Mouse (Mus musculus) kidney, postnatal 0 days (tissue): ENCODE measurements at regions not wholly inside any gene's neighbourhood (a gene's known extent, or its start where the extent isn't known, plus 50 kb on each side); places are given as distances from the start of the nearest gene placed in this dataset.

Experiments used
- ATAC-seq: fragments of 200-750 bp; cut with Nextera tagmentation; replicated peaks from 2 replicates; pipeline ENCODE4 v1.8.0; 2017; ENCODE audit warnings: low read depth, moderate number of reproducible peaks, moderate TSS enrichment, moderate library complexity; ENCODE audit not compliant: low FRiP score
- DNase-seq: peaks from one replicate; pipeline ENCODE4 v3.0.0-alpha.2; 2016; ENCODE audit warnings: low spot score
- H3K27ac ChIP-seq: fragments of 300-500 bp; sonication (generic); 2 replicates; pipeline ENCODE4 v1.5.1; 2014; ENCODE audit warnings: mild to moderate bottlenecking
- H3K27me3 ChIP-seq: fragments of 300-500 bp; sonication (generic); 2 replicates; pipeline ENCODE4 v1.6.1; 2014; ENCODE audit warnings: low read length, mixed read lengths; ENCODE audit not compliant: insufficient read depth
- H3K36me3 ChIP-seq: fragments of 300-500 bp; sonication (generic); 2 replicates; pipeline ENCODE4 v1.6.1; 2014; ENCODE audit warnings: low read length, mixed read lengths; ENCODE audit not compliant: insufficient read depth
- H3K4me1 ChIP-seq: fragments of 300-500 bp; sonication (generic); replicated peaks from 2 replicates; pipeline ENCODE4 v1.6.1; 2014; ENCODE audit warnings: antibody characterized with exemption, low read length, mixed read lengths; ENCODE audit not compliant: insufficient read depth
- H3K4me2 ChIP-seq: fragments of 300-500 bp; sonication (generic); 2 replicates; pipeline ENCODE4 v1.6.1; 2014; ENCODE audit warnings: mild to moderate bottlenecking, low read length, moderate library complexity, mixed read lengths
- H3K4me3 ChIP-seq: fragments of 300-500 bp; sonication (generic); replicated peaks from 2 replicates; pipeline ENCODE4 v1.5.1; 2014; ENCODE audit warnings: low read depth, low read length
- H3K9ac ChIP-seq: fragments of 300-500 bp; sonication (generic); 2 replicates; pipeline ENCODE4 v1.6.1; 2014; ENCODE audit warnings: low read depth, low read length
- H3K9me3 ChIP-seq: fragments of 300-500 bp; sonication (generic); replicated peaks from 2 replicates; pipeline ENCODE4 v1.6.1; 2016; ENCODE audit warnings: low read length, inconsistent platforms, mixed read lengths
- CTCF ChIP-seq: IDR thresholded peaks from 2 replicates; pipeline ENCODE4 v1.5.1; 2016; ENCODE audit warnings: antibody characterized with exemption, low read depth, mild to moderate bottlenecking, moderate library complexity
- WGBS: fragments of 180-500 bp; shearing (Covaris S2); extraction: QIAGEN DNeasy Blood & Tissue Kit; methylation state at CpG from one replicate; pipeline ENCODE4 v1.1.7; 2014; 5-methylcytosine and 5-hydroxymethylcytosine counted together

- no peaks in the 10 kb centered on the region for H3K36me3 ChIP-seq
- no peak overlapping the region for H3K4me2 ChIP-seq
- H3K4me3 ChIP-seq = no peak overlapping the region
- no peak overlapping the region for H3K9ac ChIP-seq
- WGBS = 88% methylated on average over 1 of the region's 1 CpGs
- H3K9me3 ChIP-seq = no peaks in the 10 kb centered on the region
- no peaks in the 10 kb centered on the region for H3K27me3 ChIP-seq
- TF ChIP-seq CTCF = no peak
- no peaks in the 10 kb centered on the region for H3K4me1 ChIP-seq
- H3K27ac ChIP-seq = no peak overlapping the region
- DNase-seq (no peak), ATAC-seq (no peak)
Measured at GRCm38 (mm10) chr14:94445952-94446351, 555.5 kb upstream of the Pcdh9 start.

- no peak for TF ChIP-seq CTCF
- no peak overlapping the region for H3K4me2 ChIP-seq
- H3K27me3 ChIP-seq = no peaks in the 10 kb centered on the region
- no peaks in the 10 kb centered on the region for H3K9me3 ChIP-seq
- H3K36me3 ChIP-seq = no peaks in the 10 kb centered on the region
- no peak for ATAC-seq
- 60% methylated on average over 7 of the region's 7 CpGs for WGBS
- no peak overlapping the region for H3K9ac ChIP-seq
- H3K4me1 ChIP-seq = no peaks in the 10 kb centered on the region
- no peak overlapping the region for H3K4me3 ChIP-seq
- H3K27ac ChIP-seq = no peak overlapping the region
- no peak for DNase-seq
Measured at GRCm38 (mm10) chr14:94433343-94433958, 543.0 kb upstream of the Pcdh9 start.

- Histone ChIP-seq H3K36me3 (no peaks in the 10 kb centered on the region), H3K4me3 (no peak overlapping the region), H3K27ac (no peak overlapping the region), H3K27me3 (no peaks in the 10 kb centered on the region), H3K4me2 (no peak overlapping the region), H3K9me3 (no peaks in the 10 kb centered on the region), H3K4me1 (no peaks in the 10 kb centered on the region), H3K9ac (no peak overlapping the region)
- ATAC-seq = no peak
- no peak for TF ChIP-seq CTCF
- WGBS = 63% methylated on average over 1 of the region's 1 CpGs
- no peak for DNase-seq
Measured at GRCm38 (mm10) chr14:94427611-94428186, 537.2 kb upstream of the Pcdh9 start.
